Mouse (Mus musculus) testis, adult 2 months (tissue): ENCODE data around the gene Akr1a1.

Source experiments
- CTCF ChIP-seq: fragments of 200-500 bp; IDR thresholded peaks from 2 replicates; pipeline ENCODE4 v1.5.1; 2012; ENCODE audit warnings: low read depth, mild to moderate bottlenecking, inconsistent platforms, low read length, moderate library complexity; ENCODE audit not compliant: control insufficient read depth, insufficient read depth, insufficient replicate concordance
- POLR2A ChIP-seq: fragments of 200-500 bp; IDR thresholded peaks from 2 replicates; pipeline ENCODE4 v1.6.1; 2012; ENCODE audit warnings: low read depth, mild to moderate bottlenecking, inconsistent platforms, low read length, moderate library complexity; ENCODE audit not compliant: control insufficient read depth

DNA sequence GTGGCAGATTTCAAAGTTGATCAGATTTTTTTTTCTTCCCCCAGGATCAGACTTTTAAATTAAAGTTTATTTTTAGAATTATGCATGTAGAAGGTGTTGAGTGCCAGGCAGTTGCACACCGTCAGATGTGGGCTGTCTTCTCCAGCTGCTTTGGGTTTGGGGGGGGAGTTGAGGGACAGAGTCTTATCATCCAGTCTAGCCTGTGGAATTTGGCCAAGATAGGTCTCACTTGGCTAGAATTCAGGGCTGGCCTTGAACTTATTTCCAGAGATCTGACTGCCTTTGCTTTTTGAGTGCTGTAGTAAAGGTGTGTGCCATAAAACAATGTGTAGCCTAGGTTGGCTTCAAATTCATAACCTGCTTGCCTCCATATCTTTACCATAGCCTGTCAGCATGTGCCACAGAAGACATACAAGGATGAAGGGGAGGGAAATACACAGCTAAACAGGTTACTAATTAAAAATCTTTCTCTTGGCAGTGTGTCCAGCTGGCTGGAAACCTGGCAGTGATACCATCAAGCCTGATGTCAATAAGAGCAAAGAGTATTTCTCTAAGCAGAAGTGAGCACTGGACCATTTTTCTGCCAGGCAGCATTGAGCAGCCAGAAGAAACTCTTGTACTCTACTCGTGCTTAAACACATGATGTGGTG is 47.3 kb upstream of the Akr1a1 start:
- TF ChIP-seq CTCF (no peak), POLR2A (no peak)
